Mouse (Mus musculus) myocyte (in vitro differentiated cells): ENCODE measurements around the gene Pgap3. TPM values are rescaled to one million over a fixed set of nuclear protein-coding genes. Genes with fewer than 3 reads are reported as not detected.

ENCODE experiments used
- H3K27me3 ChIP-seq: one replicate; pipeline ENCODE4 v1.6.1; 2011; ENCODE audit not compliant: control insufficient read depth, insufficient read depth, insufficient read length
- H3K36me3 ChIP-seq: one replicate; pipeline ENCODE4 v1.6.1; 2011; ENCODE audit not compliant: control insufficient read depth, insufficient read depth
- H3K4me2 ChIP-seq: one replicate; pipeline ENCODE4 v1.6.1; 2011; ENCODE audit warnings: low read depth, control low read depth
- H3K4me3 ChIP-seq: one replicate; pipeline ENCODE4 v1.5.1; 2011; ENCODE audit warnings: mild to moderate bottlenecking, control low read depth, moderate library complexity
- H3K79me2 ChIP-seq: one replicate; pipeline ENCODE4 v1.6.1; 2011; ENCODE audit not compliant: control insufficient read depth, insufficient read depth
- H3ac ChIP-seq: one replicate; pipeline ENCODE4 v1.6.1; 2011; ENCODE audit not compliant: control insufficient read depth, insufficient read length
- CEBPB ChIP-seq: IDR thresholded peaks from 2 replicates; pipeline ENCODE4 v1.6.1; 2011; ENCODE audit warnings: mild to moderate bottlenecking, moderate library complexity; ENCODE audit not compliant: poor library complexity, insufficient read depth, severe bottlenecking
- E2F4 ChIP-seq: IDR thresholded peaks from one replicate; pipeline ENCODE4 v1.6.1; 2011; ENCODE audit warnings: mild to moderate bottlenecking, control low read depth, moderate library complexity; ENCODE audit not compliant: insufficient read depth
- MAX ChIP-seq: IDR thresholded peaks from one replicate; pipeline ENCODE4 v1.6.1; 2011; ENCODE audit warnings: low read depth, mild to moderate bottlenecking, control low read depth
- MYOD1 ChIP-seq, 3 experiments: IDR thresholded peaks; one replicate each; pipeline ENCODE4 v1.6.1; 2011; ENCODE audit warnings: control low read depth in 2 of 3, low read depth in 2 of 3, mild to moderate bottlenecking in 2 of 3, moderate library complexity in 1 of 3; ENCODE audit not compliant: insufficient read length in 2 of 3, control insufficient read depth in 1 of 3
- MYOG ChIP-seq, 3 experiments: IDR thresholded peaks; one replicate each; pipeline ENCODE4 v1.6.1; 2011; ENCODE audit warnings: control low read depth in 2 of 3, low read depth in 2 of 3, mild to moderate bottlenecking in 2 of 3; ENCODE audit not compliant: insufficient read length in 2 of 3, control insufficient read depth in 1 of 3, insufficient read depth in 1 of 3
- POLR2A ChIP-seq: IDR thresholded peaks from one replicate; pipeline ENCODE4 v1.6.1; 2011; ENCODE audit warnings: low read depth, mild to moderate bottlenecking, control low read depth, moderate library complexity; ENCODE audit not compliant: insufficient read length
- POLR2AphosphoS2 ChIP-seq: IDR thresholded peaks from one replicate; pipeline ENCODE4 v1.6.1; 2011; ENCODE audit warnings: low read depth, control low read depth; ENCODE audit not compliant: insufficient read length
- REST ChIP-seq: IDR thresholded peaks from one replicate; pipeline ENCODE4 v1.6.1; 2011; ENCODE audit warnings: mild to moderate bottlenecking, control low read depth, moderate library complexity; ENCODE audit not compliant: insufficient read depth, insufficient read length
- SRF ChIP-seq: IDR thresholded peaks from one replicate; pipeline ENCODE4 v1.6.1; 2011; ENCODE audit warnings: low read depth; ENCODE audit not compliant: control insufficient read depth, insufficient read length
- TCF12 ChIP-seq: IDR thresholded peaks from one replicate; pipeline ENCODE4 v1.6.1; 2011; ENCODE audit warnings: mild to moderate bottlenecking, control low read depth; ENCODE audit not compliant: poor library complexity, insufficient read depth, severe bottlenecking
- TCF3 ChIP-seq: IDR thresholded peaks from one replicate; pipeline ENCODE4 v1.6.1; 2011; ENCODE audit warnings: low read depth, control low read depth; ENCODE audit not compliant: insufficient read length
- USF1 ChIP-seq: IDR thresholded peaks from one replicate; pipeline ENCODE4 v1.6.1; 2011; ENCODE audit warnings: low read depth, mild to moderate bottlenecking, control low read depth, moderate library complexity
- polyA plus RNA-seq: library from polyadenylated mRNA; unstranded; fragments of >200 nt; fragmentation: generic; extraction: Trizol; gene quantifications from one replicate; pipeline ENCODE4 v1.2.1, GENCODE M21; 2012; ENCODE audit warnings: missing spikeins

Gene Pgap3
- polyA plus RNA-seq, 1 experiment: 8.7 TPM

GRCm38 (mm10) chr11:98446213-98446561 is 45.9 kb upstream of the Pgap3 start, which contains the start of gene Grb7:
Grb7 (plus strand) TSS chr11:98446394.
- H3K4me2 ChIP-seq: no peak within 1 kb of the TSS
- no peak within 1 kb of the TSS for H3K4me3 ChIP-seq
- H3K79me2 ChIP-seq: no peaks in the 10 kb centered on the region
- peaks cover 67% of the 10 kb centered on the region for H3K27me3 ChIP-seq
- H3ac ChIP-seq: no peak within 1 kb of the TSS
- TF ChIP-seq MYOD1 (IDR thresholded peaks at IDR 0.05; ENCODE audit: control insufficient read depth in 1 of 3, insufficient read length in 2 of 3, low read depth in 2 of 3) (no peak), POLR2AphosphoS2 (no peak), MAX (no peak)
- no peaks in the 10 kb centered on the region for H3K36me3 ChIP-seq

- Histone ChIP-seq H3K4me2 (no peak overlapping the region), H3K27me3 (peaks cover 62% of the 10 kb centered on the region), H3K36me3 (no peaks in the 10 kb centered on the region), H3ac (no peak overlapping the region), H3K79me2 (no peaks in the 10 kb centered on the region), H3K4me3 (no peak overlapping the region)
- TF ChIP-seq MYOD1 (IDR thresholded peaks at IDR 0.05; ENCODE audit: control insufficient read depth in 1 of 3, insufficient read length in 2 of 3, low read depth in 2 of 3) (no peak), MAX (no peak), POLR2A (no peak), MYOG (IDR thresholded peaks at IDR 0.05; ENCODE audit: control insufficient read depth in 1 of 3, insufficient read depth in 1 of 3, insufficient read length in 2 of 3, low read depth in 2 of 3) (no peak), REST (no peak), E2F4 (no peak), CEBPB (no peak), USF1 (no peak), TCF3 (no peak), TCF12 (no peak), POLR2AphosphoS2 (no peak), SRF (no peak)
These were observed 45.4 kb upstream of the Pgap3 start for GRCm38 (mm10) chr11:98445679-98446078.

- peaks cover 57% of the 10 kb centered on the region for H3K27me3 ChIP-seq
- no peaks in the 10 kb centered on the region for H3K36me3 ChIP-seq
- H3K4me2 ChIP-seq: no peak overlapping the region
- no peak overlapping the region for H3K4me3 ChIP-seq
- no peak overlapping the region for H3ac ChIP-seq
- no peaks in the 10 kb centered on the region for H3K79me2 ChIP-seq
- TF ChIP-seq MAX (no peak), REST (no peak), SRF (no peak), TCF12 (no peak), MYOD1 (IDR thresholded peaks at IDR 0.05; ENCODE audit: control insufficient read depth in 1 of 3, insufficient read length in 2 of 3, low read depth in 2 of 3) (no peak), MYOG (IDR thresholded peaks at IDR 0.05; ENCODE audit: control insufficient read depth in 1 of 3, insufficient read depth in 1 of 3, insufficient read length in 2 of 3, low read depth in 2 of 3) (no peak), TCF3 (no peak), E2F4 (no peak), POLR2AphosphoS2 (no peak), POLR2A (no peak), USF1 (no peak), CEBPB (no peak)
These were observed 44.9 kb upstream of the Pgap3 start for GRCm38 (mm10) chr11:98445238-98445637.

- H3K79me2 ChIP-seq: no peaks in the 10 kb centered on the region
- TF ChIP-seq E2F4 (no peak), MYOG (IDR thresholded peaks at IDR 0.05; ENCODE audit: control insufficient read depth in 1 of 3, insufficient read depth in 1 of 3, insufficient read length in 2 of 3, low read depth in 2 of 3) (no peak), MAX (no peak), REST (no peak), MYOD1 (IDR thresholded peaks at IDR 0.05; ENCODE audit: control insufficient read depth in 1 of 3, insufficient read length in 2 of 3, low read depth in 2 of 3) (no peak), POLR2A (no peak), SRF (no peak), POLR2AphosphoS2 (no peak), TCF3 (no peak), USF1 (no peak), TCF12 (no peak), CEBPB (no peak)
- no peaks in the 10 kb centered on the region for H3K36me3 ChIP-seq
- H3K27me3 ChIP-seq: peaks cover 42% of the 10 kb centered on the region
- H3K4me3 ChIP-seq: no peak overlapping the region
- H3K4me2 ChIP-seq: no peak overlapping the region
- H3ac ChIP-seq: no peak overlapping the region
These were observed 43.4 kb upstream of the Pgap3 start for GRCm38 (mm10) chr11:98443688-98444087.

DNA sequence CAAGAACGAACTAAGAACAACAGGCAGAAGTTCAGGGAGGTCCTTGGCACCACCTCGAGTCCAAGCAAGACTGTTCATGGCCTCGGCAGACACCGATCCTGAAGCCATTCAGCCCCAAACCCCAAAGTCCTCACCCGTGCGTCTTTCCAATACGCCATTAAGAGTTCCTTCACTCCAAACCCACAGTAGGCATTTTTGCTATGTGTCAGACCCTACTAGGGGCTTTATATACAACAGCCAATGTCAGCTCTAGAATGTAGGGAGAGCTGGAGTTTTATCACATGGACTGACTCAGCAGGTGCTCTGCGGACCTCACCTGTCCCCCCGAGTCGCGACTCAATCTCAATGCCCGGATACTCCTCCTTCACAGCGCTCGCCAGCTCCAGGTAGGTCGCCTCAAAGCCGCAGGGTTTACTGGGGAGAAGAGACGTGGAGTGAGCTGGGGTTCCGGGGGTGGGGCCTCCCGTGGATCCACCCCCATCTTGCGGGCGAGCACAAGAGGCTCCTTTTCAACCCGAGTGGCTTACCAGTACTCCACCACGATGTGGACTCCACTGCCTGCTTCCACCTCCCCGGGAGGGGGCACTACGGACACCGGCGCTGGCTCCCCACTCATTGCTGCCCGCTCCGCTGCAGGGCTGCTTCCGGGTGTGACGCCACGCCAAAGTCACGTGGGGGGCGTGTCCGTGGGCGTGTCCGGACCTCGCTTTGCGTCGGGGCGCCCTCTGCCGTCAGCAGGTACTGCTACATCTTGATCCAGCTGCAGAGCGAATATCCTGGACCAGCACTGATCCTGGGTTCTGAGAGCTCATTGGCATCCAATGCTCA is 38.3 kb upstream of the Pgap3 start, which contains the start of gene Mien1:
Gene Mien1, minus strand, starts transcription at position 661 of the 828 bp plus-strand sequence.
- Histone ChIP-seq H3K79me2 (no peaks in the 10 kb centered on the region), H3K27me3 (no peaks in the 10 kb centered on the region)
- TF ChIP-seq USF1 (peak; percentile 98), SRF (peak; percentile 87), E2F4 (no peak), POLR2AphosphoS2 (peak; percentile 95), POLR2A (peak; percentile 81), CEBPB (no peak), REST (no peak), MYOG (IDR thresholded peaks at IDR 0.05; ENCODE audit: control insufficient read depth in 1 of 3, insufficient read depth in 1 of 3, insufficient read length in 2 of 3, low read depth in 2 of 3) (no peak), MYOD1 (IDR thresholded peaks at IDR 0.05; ENCODE audit: control insufficient read depth in 1 of 3, insufficient read length in 2 of 3, low read depth in 2 of 3) (peak in 1 of 3 experiments; percentile 50), TCF12 (no peak), TCF3 (no peak)

More for the DNA sequence above, 38.3 kb upstream of the Pgap3 start, which contains the start of gene Mien1:
- Histone ChIP-seq H3K4me2 (peak within 1 kb of the TSS; percentile 89), H3K4me3 (peak within 1 kb of the TSS; percentile 58), H3K36me3 (no peaks in the 10 kb centered on the region), H3ac (no peak within 1 kb of the TSS)
